8 mouse cellular contexts compared by ENCODE assay signal in genomic region chr11:61761584-61762407, GRCm38 (mm10). TPM values are rescaled to one million over a fixed set of nuclear protein-coding genes. Genes with fewer than 3 reads are reported as not detected.
A peak's percentile ranks its signal among the peaks of the same experiment; 100 is the strongest.
DNase-seq lines count a peak whose midpoint lies in the region; ATAC-seq lines count a peak whose summit lies in the region.

Gene Prpsap2, minus strand, starts transcription at chr11:61762088.

- peak; percentile 94 for ATAC-seq in forebrain, embryonic 14.5 days
- ATAC-seq in neural tube, embryonic 15.5 days (ENCODE audit: low FRiP score), result peak; percentile 96

- H3K27me3 ChIP-seq in forebrain, embryonic 14.5 days (replicated peaks; ENCODE audit: control insufficient read depth, insufficient read depth, low read length), result no peaks in the 10 kb centered on the region
- no peaks in the 10 kb centered on the region for H3K27me3 ChIP-seq in neural tube, embryonic 15.5 days (replicated peaks)

- peaks cover 3% of the 10 kb centered on the region; the same call in 1 of the 2 replicates for H3K36me3 ChIP-seq in forebrain, embryonic 14.5 days (ENCODE audit: control insufficient read depth, insufficient read depth, low read length)
- H3K36me3 ChIP-seq in neural tube, embryonic 15.5 days, result 0 out of 2 replicates have a peak, but pooled peaks cover 3% of the 10 kb centered on the region

- no peaks in the 10 kb centered on the region for H3K9me3 ChIP-seq in forebrain, embryonic 14.5 days (replicated peaks; ENCODE audit: control insufficient read depth, low read length)
- H3K9me3 ChIP-seq in neural tube, embryonic 15.5 days (replicated peaks), result no peaks in the 10 kb centered on the region

- peak within 1 kb of the TSS; percentile 58 for H3K4me3 ChIP-seq in forebrain, embryonic 14.5 days (ENCODE audit: low read depth, low read length)
- peak within 1 kb of the TSS; percentile 67 for H3K4me3 ChIP-seq in neural tube, embryonic 15.5 days (replicated peaks)

- under 1% methylated on average over 51 of the region's 51 CpGs for WGBS in forebrain, embryonic 14.5 days
- WGBS in neural tube, embryonic 15.5 days, result under 1% methylated on average over 51 of the region's 51 CpGs

- peaks cover 7% of the 10 kb centered on the region for H3K4me1 ChIP-seq in forebrain, embryonic 14.5 days (ENCODE audit: control insufficient read depth, insufficient read depth, low read length)
- H3K4me1 ChIP-seq in neural tube, embryonic 15.5 days, result peaks cover 15% of the 10 kb centered on the region

- H3K9ac ChIP-seq in forebrain, embryonic 14.5 days (ENCODE audit: low read length), result peak within 1 kb of the TSS; percentile 73
- peak within 1 kb of the TSS; percentile 72 for H3K9ac ChIP-seq in neural tube, embryonic 15.5 days (replicated peaks)

- intact Hi-C loops in heart, postnatal 14 days (cut with DNase I), result no loop called here

- DNase-seq in ES-CJ7 (ENCODE audit: low read depth, low spot score), result peak; percentile 99
- peak; percentile 99 for DNase-seq in cerebellum, adult 11 months
- DNase-seq in forebrain, embryonic 14.5 days (ENCODE audit: low spot score), result peak; percentile 98
- DNase-seq in heart, postnatal 14 days, result peak; percentile 97 to 100
- DNase-seq in layer of hippocampus, adult 11-12 months (ENCODE audit: low spot score), result peak; percentile 98
- DNase-seq in lung, adult 18-20 months, result peak; percentile 99 to 100
- peak; percentile 100 for DNase-seq in testis, postnatal 14 days (ENCODE audit: low spot score)

- peak within 1 kb of the TSS; percentile 66 for H3K4me2 ChIP-seq in forebrain, embryonic 14.5 days (ENCODE audit: low read length)
- H3K4me2 ChIP-seq in neural tube, embryonic 15.5 days, result peak within 1 kb of the TSS; percentile 67

- H3K27ac ChIP-seq in forebrain, embryonic 14.5 days (ENCODE audit: low read depth, low read length), result peak within 1 kb of the TSS; percentile 76
- peak within 1 kb of the TSS; percentile 92 for H3K27ac ChIP-seq in neural tube, embryonic 15.5 days (replicated peaks)

RNA-seq across cellular contexts. Expression of gene Prpsap2, which starts in this region (rescaled TPM):
- 67.6 and 70.2 TPM in 2 replicates for polyA plus RNA-seq in forebrain, embryonic 14.5 days (2014; fragmentation: Nextera tagmentation; extraction: Ambion mirVana)
- 1 to 10 TPM; 6.4 to 7.0 TPM for total RNA-seq in heart, postnatal 14 days (2021)
- 43.1 and 49.8 TPM in 2 replicates for polyA plus RNA-seq in neural tube, embryonic 15.5 days (2015; fragmentation: Nextera tagmentation; extraction: Ambion mirVana)

Comparison
In these comparisons a context has a peak if more than half of its experiments do, and no peak if none do; other contexts are left out.
1. Peak in every context shown above with its lines: DNase-seq, ATAC-seq, H3K4me3 ChIP-seq and H3K27ac ChIP-seq.